Mouse (Mus musculus) neural tube, embryonic 13.5 days (tissue): ENCODE data around the gene Sde2. TPM values are rescaled to one million over a fixed set of nuclear protein-coding genes. Genes with fewer than 3 reads are reported as not detected.

Experiments
- ATAC-seq: fragments of 200-750 bp; cut with Nextera tagmentation; 2 replicates; pipeline ENCODE4 v1.8.0; 2017; ENCODE audit warnings: low read depth, mild to moderate bottlenecking, moderate TSS enrichment, moderate library complexity
- H3K27ac ChIP-seq: fragments of 300-500 bp; sonication (generic); replicated peaks from 2 replicates; pipeline ENCODE4 v1.5.1; 2015; ENCODE audit warnings: moderate library complexity, mild to moderate bottlenecking, inconsistent platforms
- H3K27me3 ChIP-seq: fragments of 300-500 bp; sonication (generic); 2 replicates; pipeline ENCODE4 v1.6.1; 2015; ENCODE audit warnings: mild to moderate bottlenecking, inconsistent platforms
- H3K36me3 ChIP-seq: fragments of 300-500 bp; sonication (generic); 2 replicates; pipeline ENCODE4 v1.6.1; 2015; ENCODE audit warnings: mild to moderate bottlenecking, inconsistent platforms
- H3K4me1 ChIP-seq: fragments of 300-500 bp; sonication (generic); replicated peaks from 2 replicates; pipeline ENCODE4 v1.6.1; 2015; ENCODE audit warnings: inconsistent platforms
- H3K4me2 ChIP-seq: fragments of 300-500 bp; sonication (generic); 2 replicates; pipeline ENCODE4 v1.6.1; 2015; ENCODE audit warnings: inconsistent platforms, mild to moderate bottlenecking, moderate library complexity
- H3K4me3 ChIP-seq: fragments of 300-500 bp; sonication (generic); 2 replicates; pipeline ENCODE4 v1.5.1; 2015; ENCODE audit warnings: mild to moderate bottlenecking, inconsistent platforms
- H3K9ac ChIP-seq: fragments of 300-500 bp; sonication (generic); 2 replicates; pipeline ENCODE4 v1.6.1; 2015; ENCODE audit warnings: moderate library complexity, mild to moderate bottlenecking, inconsistent platforms
- H3K9me3 ChIP-seq: fragments of 300-500 bp; sonication (generic); 2 replicates; pipeline ENCODE4 v1.6.1; 2016; ENCODE audit warnings: inconsistent platforms
- WGBS: fragments of 180-500 bp; shearing (Covaris S2); methylation state at CpG from one replicate; pipeline ENCODE4 v1.1.7; 2015; 5-methylcytosine and 5-hydroxymethylcytosine counted together
- polyA plus RNA-seq: library from polyadenylated mRNA; unstranded; fragments of >200 nt; fragmentation: Nextera tagmentation; extraction: Ambion mirVana; gene quantifications from 2 replicates; pipeline ENCODE4 v1.2.1, GENCODE M21; 2015

Sde2 gene
- 25.7 and 33.7 TPM in 2 replicates for polyA plus RNA-seq

GRCm38 (mm10) chr1:180850316-180851270 is at the start of gene Sde2:
TSS of gene Sde2 (plus strand) at chr1:180851127.
- WGBS, result under 1% methylated on average over 77 of the region's 77 CpGs

GRCm38 (mm10) chr1:180801466-180801994 is 49.4 kb upstream of the Sde2 start:
- peaks cover 62% of the 10 kb centered on the region for H3K36me3 ChIP-seq
- no peak overlapping the region for H3K9ac ChIP-seq
- no peak overlapping the region for H3K27ac ChIP-seq
- no peak overlapping the region for H3K4me2 ChIP-seq
- 75% methylated on average over 3 of the region's 3 CpGs for WGBS
- H3K4me3 ChIP-seq, result no peak overlapping the region
- ATAC-seq, result no peak
- no peaks in the 10 kb centered on the region for H3K27me3 ChIP-seq
- H3K9me3 ChIP-seq, result no peaks in the 10 kb centered on the region
- H3K4me1 ChIP-seq, result peaks cover 13% of the 10 kb centered on the region

More at GRCm38 (mm10) chr1:180850316-180851270, at the start of gene Sde2:
- H3K27me3 ChIP-seq, result no peaks in the 10 kb centered on the region
- peak within 1 kb of the TSS; percentile 77 for H3K4me3 ChIP-seq
- peak; percentile 97 for ATAC-seq
- peak within 1 kb of the TSS; percentile 100 for H3K27ac ChIP-seq
- H3K9me3 ChIP-seq, result no peaks in the 10 kb centered on the region
- H3K36me3 ChIP-seq, result peaks cover 3% of the 10 kb centered on the region; the same call in 1 of the 2 replicates
- peaks cover 48% of the 10 kb centered on the region for H3K4me1 ChIP-seq
- H3K4me2 ChIP-seq, result peak within 1 kb of the TSS; percentile 88
- peak within 1 kb of the TSS; percentile 87 for H3K9ac ChIP-seq

GRCm38 (mm10) chr1:180803881-180804280 is 47.0 kb upstream of the Sde2 start:
- no peaks in the 10 kb centered on the region for H3K9me3 ChIP-seq
- WGBS, result 94% methylated on average over 6 of the region's 6 CpGs
- no peak overlapping the region for H3K27ac ChIP-seq
- H3K4me3 ChIP-seq, result no peak overlapping the region
- ATAC-seq, result no peak
- H3K4me1 ChIP-seq, result peaks cover 32% of the 10 kb centered on the region
- H3K9ac ChIP-seq, result no peak overlapping the region
- peaks cover 83% of the 10 kb centered on the region for H3K36me3 ChIP-seq
- no peak overlapping the region for H3K4me2 ChIP-seq
- H3K27me3 ChIP-seq, result no peaks in the 10 kb centered on the region

- no peaks in the 10 kb centered on the region for H3K27me3 ChIP-seq
- H3K4me1 ChIP-seq, result peaks cover 56% of the 10 kb centered on the region
- peaks cover 65% of the 10 kb centered on the region for H3K36me3 ChIP-seq
- H3K4me2 ChIP-seq, result peak overlapping the region; percentile 19
- ATAC-seq, result no peak
- no peaks in the 10 kb centered on the region for H3K9me3 ChIP-seq
- 86% methylated on average over 5 of the region's 5 CpGs for WGBS
- 0 out of 2 replicates have a peak overlapping the region, but pooled peaks have one; percentile 45 for H3K9ac ChIP-seq
- H3K4me3 ChIP-seq, result 0 out of 2 replicates have a peak overlapping the region, but pooled peaks have one; percentile 5
- no peak overlapping the region for H3K27ac ChIP-seq
These were observed 42.1 kb upstream of the Sde2 start for GRCm38 (mm10) chr1:180808831-180809230.

- Histone ChIP-seq H3K27me3 (no peaks in the 10 kb centered on the region), H3K27ac (no peak overlapping the region), H3K4me3 (peak overlapping the region; percentile 97), H3K9ac (0 out of 2 replicates have a peak overlapping the region, but pooled peaks have one; percentile 52), H3K36me3 (peaks cover 44% of the 10 kb centered on the region), H3K4me1 (peaks cover 65% of the 10 kb centered on the region), H3K4me2 (peak overlapping the region; percentile 65), H3K9me3 (no peaks in the 10 kb centered on the region)
- 76% methylated on average over 7 of the region's 7 CpGs for WGBS
- ATAC-seq, result no peak
These were observed 40.0 kb upstream of the Sde2 start for GRCm38 (mm10) chr1:180810976-180811375.

GRCm38 (mm10) chr1:180811596-180812462 is 39.1 kb upstream of the Sde2 start:
- H3K4me2 ChIP-seq, result peak overlapping the region; percentile 65
- WGBS, result 6% methylated on average over 27 of the region's 27 CpGs
- H3K4me1 ChIP-seq, result peaks cover 61% of the 10 kb centered on the region

GRCm38 (mm10) chr1:180812463-180813408 is 38.2 kb upstream of the Sde2 start:
- peak overlapping the region; percentile 97 for H3K4me3 ChIP-seq
- peak overlapping the region; percentile 65 for H3K4me2 ChIP-seq
- H3K36me3 ChIP-seq, result peaks cover 26% of the 10 kb centered on the region
- WGBS, result under 1% methylated on average over 71 of the region's 71 CpGs
- no peaks in the 10 kb centered on the region for H3K27me3 ChIP-seq
- peak; percentile 29 for ATAC-seq
- peak overlapping the region; percentile 100 for H3K9ac ChIP-seq
- peak overlapping the region; percentile 100 for H3K27ac ChIP-seq
- H3K9me3 ChIP-seq, result no peaks in the 10 kb centered on the region
- peaks cover 53% of the 10 kb centered on the region for H3K4me1 ChIP-seq

More at GRCm38 (mm10) chr1:180811596-180812462, 39.1 kb upstream of the Sde2 start:
- no peaks in the 10 kb centered on the region for H3K9me3 ChIP-seq
- ATAC-seq, result no peak
- peak overlapping the region; percentile 100 for H3K9ac ChIP-seq
- H3K36me3 ChIP-seq, result peaks cover 35% of the 10 kb centered on the region
- H3K4me3 ChIP-seq, result peak overlapping the region; percentile 97
- no peaks in the 10 kb centered on the region for H3K27me3 ChIP-seq
- peak overlapping the region; percentile 100 for H3K27ac ChIP-seq

- WGBS, result under 1% methylated on average over 48 of the region's 65 CpGs
- H3K36me3 ChIP-seq, result peaks cover 21% of the 10 kb centered on the region
- peak overlapping the region; percentile 65 for H3K4me2 ChIP-seq
- no peaks in the 10 kb centered on the region for H3K9me3 ChIP-seq
- ATAC-seq, result peak; percentile 96
- H3K27ac ChIP-seq, result peak overlapping the region; percentile 100
- no peaks in the 10 kb centered on the region for H3K27me3 ChIP-seq
- H3K4me1 ChIP-seq, result peaks cover 47% of the 10 kb centered on the region
- H3K4me3 ChIP-seq, result peak overlapping the region; percentile 97
- H3K9ac ChIP-seq, result peak overlapping the region; percentile 100
These were observed 37.5 kb upstream of the Sde2 start for GRCm38 (mm10) chr1:180813409-180813884.

GRCm38 (mm10) chr1:180813885-180814740 is 36.8 kb upstream of the Sde2 start, which contains the start of gene H3f3a:
TSS of gene H3f3a (minus strand) at chr1:180813943.
- peaks cover 42% of the 10 kb centered on the region for H3K4me1 ChIP-seq
- peak within 1 kb of the TSS; percentile 100 for H3K9ac ChIP-seq
- H3K27ac ChIP-seq, result peak within 1 kb of the TSS; percentile 100
- peak; percentile 87 for ATAC-seq
- H3K36me3 ChIP-seq, result peaks cover 16% of the 10 kb centered on the region
- 1% methylated on average over 68 of the region's 69 CpGs for WGBS
- no peaks in the 10 kb centered on the region for H3K27me3 ChIP-seq
- H3K9me3 ChIP-seq, result no peaks in the 10 kb centered on the region
- H3K4me3 ChIP-seq, result peak within 1 kb of the TSS; percentile 97
- H3K4me2 ChIP-seq, result peak within 1 kb of the TSS; percentile 65
